Mouse (Mus musculus): ENCODE measurements around the gene Acat2.
"Not testable (repeated sequence)": the region's sequence is repeated elsewhere in the genome, so short reads cannot be mapped to it uniquely, and the experiment has no call there.

Acat2 gene

DNA sequence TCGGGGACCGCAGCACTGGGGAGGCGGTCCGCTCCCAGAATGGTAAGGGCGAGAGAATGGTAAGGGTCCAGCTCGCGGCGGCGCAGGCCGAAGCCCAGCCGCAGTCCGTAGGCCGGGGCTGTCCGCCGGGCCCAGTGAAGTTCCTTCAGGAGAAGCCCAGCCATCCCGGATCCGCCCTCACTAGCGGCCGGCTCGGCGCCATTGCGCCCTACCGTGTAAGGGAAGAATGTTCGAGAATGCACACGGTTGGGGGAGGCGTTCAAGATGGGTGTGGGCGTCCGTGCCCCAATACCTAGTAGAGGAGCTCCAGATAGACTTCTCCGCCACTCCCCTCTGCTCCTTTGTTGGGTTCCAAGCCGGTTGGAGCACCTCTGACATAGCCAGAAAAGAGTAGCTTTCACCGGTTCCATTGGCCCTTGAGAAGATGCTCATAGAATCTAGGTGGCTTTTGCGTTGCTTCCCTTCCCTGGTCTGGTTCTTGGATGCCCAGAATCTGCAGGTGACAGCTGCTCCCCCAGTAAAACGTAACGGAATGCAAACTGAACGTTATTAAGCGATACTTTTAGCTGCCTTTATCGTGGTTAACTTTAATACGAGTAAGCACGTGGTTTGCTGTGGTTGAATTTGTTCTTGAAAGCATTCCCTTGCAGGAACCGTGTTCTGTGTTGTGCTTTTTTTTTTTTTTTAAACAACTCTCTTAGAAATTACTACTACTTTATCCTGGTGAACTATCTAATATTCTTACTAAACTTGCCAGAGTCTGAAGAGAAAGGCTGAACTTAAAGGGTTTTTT lies 43.8 kb downstream of the Acat2 start:
- in situ Hi-C loops (cut with MboI; ENCODE audit: low pct_unique_long_range_greater_than_20kb in 1 of 2, low sequenced_read_pairs in 2 of 2, unreplicated experiment in 1 of 2): loop anchor here in 1 of 2 experiments (10.0 kb wide), 1 partner anchor 68 kb away; no protein-coding TSS in a partner anchor

DNA sequence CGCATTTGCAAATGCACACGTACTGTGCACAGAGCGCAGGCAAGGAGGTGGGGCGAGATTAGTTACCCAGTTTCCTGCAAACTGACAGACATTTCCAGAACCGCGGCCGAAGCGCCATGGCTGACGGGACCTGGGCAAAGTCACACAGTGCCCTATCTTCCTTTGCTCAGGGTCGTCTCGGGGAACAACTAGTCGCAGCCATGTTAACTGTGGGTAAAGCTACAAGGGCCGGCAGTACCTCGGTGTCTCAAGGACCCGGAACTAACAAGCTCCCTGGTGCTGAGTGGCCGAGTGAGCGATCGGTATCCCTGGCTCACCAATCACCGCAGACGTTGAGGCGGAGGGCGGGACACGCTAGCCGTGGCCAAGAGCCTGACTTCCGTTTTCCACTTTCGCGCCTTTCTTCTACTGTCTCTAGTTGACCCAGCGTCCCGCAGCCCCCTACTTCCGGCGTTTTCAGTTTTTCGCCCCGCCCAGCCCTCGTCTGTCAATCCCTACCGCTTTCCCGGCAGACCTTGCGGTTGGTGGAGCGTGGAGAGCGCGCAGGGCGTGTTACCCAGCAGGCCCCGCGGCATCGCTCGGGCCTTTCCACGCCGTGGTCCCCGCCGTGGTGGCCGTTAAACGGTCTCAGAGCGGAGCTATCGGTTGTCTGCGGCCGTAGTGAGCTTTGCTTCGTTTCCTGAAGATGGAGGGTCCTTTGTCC lies 44.5 kb downstream of the Acat2 start, which contains the start of gene Mrpl18:
Mrpl18 (minus strand) TSS at position 465 of the 703 bp plus-strand sequence.
- in situ Hi-C loops (cut with MboI; ENCODE audit: low pct_unique_long_range_greater_than_20kb in 1 of 2, low sequenced_read_pairs in 2 of 2, unreplicated experiment in 1 of 2): loop anchor here in 1 of 2 experiments (10.0 kb wide), 1 partner anchor 69 kb away; no protein-coding TSS in a partner anchor

GRCm38 (mm10) chr17:12915488-12915880 lies 45.1 kb downstream of the Acat2 start, which contains the start of gene Tcp1:
Tcp1 (plus strand) TSS chr17:12915701.
- in situ Hi-C loops (cut with MboI; ENCODE audit: low pct_unique_long_range_greater_than_20kb in 1 of 2, low sequenced_read_pairs in 2 of 2, unreplicated experiment in 1 of 2): loop anchor here in 1 of 2 experiments (10.0 kb wide), 1 partner anchor 69 kb away; no protein-coding TSS in a partner anchor

GRCm38 (mm10) chr17:12910391-12910790 lies 50.2 kb downstream of the Acat2 start:
- in situ Hi-C loops (cut with MboI; ENCODE audit: low pct_unique_long_range_greater_than_20kb in 1 of 2, low sequenced_read_pairs in 2 of 2, unreplicated experiment in 1 of 2): loop anchor here in 1 of 2 experiments (10.0 kb wide), 1 partner anchor 74 kb away; no protein-coding TSS in a partner anchor

- in situ Hi-C loops (cut with MboI; ENCODE audit: low pct_unique_long_range_greater_than_20kb in 1 of 2, low sequenced_read_pairs in 2 of 2, unreplicated experiment in 1 of 2): loop anchor here in 1 of 2 experiments (10.0 kb wide), 1 partner anchor 75 kb away; no protein-coding TSS in a partner anchor
These were observed 50.9 kb downstream of the Acat2 start, which contains the start of gene Pnldc1 for GRCm38 (mm10) chr17:12909361-12910280. Pnldc1 (minus strand) TSS chr17:12910230.

GRCm38 (mm10) chr17:12906436-12906835 lies 54.1 kb downstream of the Acat2 start:
- in situ Hi-C loops (cut with MboI; ENCODE audit: low pct_unique_long_range_greater_than_20kb in 1 of 2, low sequenced_read_pairs in 2 of 2, unreplicated experiment in 1 of 2): no loop called here

DNA sequence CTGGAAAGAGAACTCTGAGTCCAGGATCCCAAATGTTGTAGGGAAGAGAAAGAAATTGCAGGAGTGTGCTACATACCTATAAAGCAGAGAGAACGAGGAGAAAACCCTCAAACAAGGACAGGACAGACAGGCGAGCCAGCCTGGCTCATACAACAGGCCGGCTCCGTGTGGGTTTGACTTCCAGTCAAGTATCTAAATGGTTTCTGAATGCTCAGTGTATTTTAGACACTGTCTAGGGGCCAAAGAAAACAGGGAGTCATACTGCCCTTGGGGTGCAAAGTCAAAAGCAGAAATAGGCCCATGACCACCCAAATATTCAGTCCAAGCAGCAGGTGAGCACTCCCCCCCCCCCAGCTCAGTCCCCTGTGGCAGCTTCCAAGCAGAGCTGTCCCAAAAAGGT lies 54.7 kb downstream of the Acat2 start:
- in situ Hi-C loops (cut with MboI; ENCODE audit: low pct_unique_long_range_greater_than_20kb in 1 of 2, low sequenced_read_pairs in 2 of 2, unreplicated experiment in 1 of 2): no loop called here

DNA sequence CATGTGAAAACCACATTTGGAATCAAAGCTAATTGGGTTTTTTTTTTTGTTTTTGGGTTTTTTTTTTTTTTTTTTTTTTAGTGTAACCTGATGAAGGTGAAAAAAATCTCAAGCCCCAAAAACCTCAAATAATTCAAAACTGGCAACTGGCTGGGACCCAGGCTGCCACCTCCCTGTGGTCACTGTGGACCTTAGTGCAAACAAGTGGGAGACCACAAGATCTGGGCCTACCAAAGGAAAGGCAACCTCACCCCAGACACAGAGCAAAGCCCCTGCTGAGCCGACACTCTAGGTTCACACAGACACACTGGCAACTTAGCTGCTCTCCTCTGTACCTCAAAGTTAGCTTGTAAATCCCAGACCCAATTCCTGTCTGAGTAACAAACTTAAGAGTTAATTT lies 56.2 kb downstream of the Acat2 start:
- in situ Hi-C loops (cut with MboI; ENCODE audit: low pct_unique_long_range_greater_than_20kb in 1 of 2, low sequenced_read_pairs in 2 of 2, unreplicated experiment in 1 of 2): no loop called here

GRCm38 (mm10) chr17:12903372-12904333 lies 56.9 kb downstream of the Acat2 start:
- in situ Hi-C loops (cut with MboI; ENCODE audit: low pct_unique_long_range_greater_than_20kb in 1 of 2, low sequenced_read_pairs in 2 of 2, unreplicated experiment in 1 of 2): no loop called here

- in situ Hi-C loops (cut with MboI; ENCODE audit: low pct_unique_long_range_greater_than_20kb in 1 of 2, low sequenced_read_pairs in 2 of 2, unreplicated experiment in 1 of 2): no loop called here
These were observed 58.3 kb downstream of the Acat2 start for GRCm38 (mm10) chr17:12902291-12902690.

DNA sequence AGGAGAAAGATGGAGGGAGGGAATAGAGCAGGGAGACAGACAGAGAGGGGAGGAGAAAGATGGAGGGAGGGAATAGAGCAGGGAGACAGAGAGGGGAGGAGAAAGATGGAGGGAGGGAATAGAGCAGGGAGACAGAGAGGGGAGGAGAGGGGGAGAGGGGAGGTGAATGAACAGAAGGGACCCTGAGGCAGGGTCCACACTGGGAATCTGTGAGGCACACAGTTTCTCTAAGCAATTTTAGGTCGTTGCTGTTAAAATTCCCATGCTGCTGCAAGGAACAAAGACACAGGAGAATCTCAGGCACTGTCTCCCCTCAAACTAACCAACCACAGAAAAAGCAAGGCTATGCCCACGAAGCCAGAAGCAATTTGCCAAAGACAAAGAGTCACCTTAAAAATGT lies 61.9 kb downstream of the Acat2 start:
- in situ Hi-C loops (cut with MboI; ENCODE audit: low pct_unique_long_range_greater_than_20kb in 1 of 2, low sequenced_read_pairs in 2 of 2, unreplicated experiment in 1 of 2): not testable (repeated sequence)

DNA sequence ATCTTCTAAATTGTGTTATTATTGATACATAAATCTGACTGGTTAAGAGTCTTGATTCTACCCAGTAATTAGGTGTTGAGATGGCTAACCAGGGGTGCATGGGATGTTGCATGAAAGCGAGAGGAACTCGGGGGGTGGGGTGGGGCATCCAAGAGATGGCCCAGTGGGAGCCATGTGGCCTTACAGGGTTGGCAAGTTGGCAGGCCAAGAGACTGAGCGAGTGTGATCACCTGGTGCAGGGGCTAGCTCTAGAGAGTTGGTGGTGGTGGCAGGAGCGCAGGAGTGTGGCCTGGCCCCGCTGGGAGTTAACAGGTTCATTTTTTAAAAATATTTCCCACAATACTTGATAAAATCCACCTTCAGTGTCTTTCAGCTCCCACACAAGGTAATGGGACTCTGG lies 62.9 kb downstream of the Acat2 start:
- in situ Hi-C loops (cut with MboI; ENCODE audit: low pct_unique_long_range_greater_than_20kb in 1 of 2, low sequenced_read_pairs in 2 of 2, unreplicated experiment in 1 of 2): no loop called here

Data from mouse embryonic stem cell (cell line).